ENCODE assay signal across 8 mouse cellular contexts in the genomic region with DNA sequence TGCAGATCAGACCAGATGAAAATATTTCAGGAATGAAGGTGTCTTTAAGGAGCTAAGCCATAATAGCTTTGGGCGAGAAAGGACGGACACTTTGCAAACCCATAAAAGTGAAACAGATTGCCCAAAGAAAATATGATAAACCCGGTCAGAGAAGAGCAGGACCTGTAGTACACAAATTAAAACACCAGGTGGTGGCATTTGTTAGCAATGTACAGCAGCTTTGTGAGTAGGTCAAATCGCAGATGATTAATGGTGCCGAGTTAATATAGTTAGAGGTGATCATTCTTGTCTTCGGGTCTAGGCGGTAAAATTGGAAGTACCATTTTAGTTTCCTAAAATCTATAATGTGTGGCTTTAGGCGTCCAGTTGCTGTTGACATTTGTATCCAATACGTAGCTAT. TPM values are rescaled to one million over a fixed set of nuclear protein-coding genes. Genes with fewer than 3 reads are reported as not detected.
DNase-seq lines count a peak whose midpoint lies in the region; ATAC-seq and TF ChIP-seq lines count a peak whose summit lies in the region.
"Had no signal": no experiment of that assay in that cellular context is flagged by ENCODE, and none has a peak within 500 bp of the region (broad histone marks: within the 10 kb centered on the region; RNA-seq: fewer than 3 reads in every experiment).

No protein-coding gene starts in this region.

- no peaks in the 10 kb centered on the region for H3K9me3 ChIP-seq in E14TG2a.4 (ENCODE audit: low read length)
- H3K9me3 ChIP-seq in embryonic facial prominence, embryonic 11.5 days (replicated peaks; ENCODE audit: control insufficient read depth, low read length) = no peaks in the 10 kb centered on the region
- H3K9me3 ChIP-seq: heart, embryonic 13.5 days had no signal

- H3K27me3 ChIP-seq in E14TG2a.4 (ENCODE audit: insufficient read depth, low read length) = no peaks in the 10 kb centered on the region
- H3K27me3 ChIP-seq in embryonic facial prominence, embryonic 11.5 days (ENCODE audit: control insufficient read depth, insufficient read depth, low read length) = no peaks in the 10 kb centered on the region
- H3K27me3 ChIP-seq in spleen, adult 2 months (ENCODE audit: control insufficient read depth, insufficient read depth, low read length) = no peaks in the 10 kb centered on the region
- H3K27me3 ChIP-seq: heart, embryonic 13.5 days had no signal

- ATAC-seq in embryonic facial prominence, embryonic 11.5 days (replicated peaks; ENCODE audit: insufficient number of reproducible peaks, low FRiP score, low TSS enrichment, low read depth) = no peak

- intact Hi-C loops in left cerebral cortex, adult 2 months (cut with DNase I) = loop anchor here (1.0 to 5.0 kb wide), 3 partner anchors 41 to 202 kb away; no protein-coding TSS in a partner anchor

- no peak overlapping the region for H3K4me3 ChIP-seq in E14TG2a.4 (replicated peaks; ENCODE audit: low read length)
- H3K4me3 ChIP-seq in embryonic facial prominence, embryonic 11.5 days (ENCODE audit: low read depth, low read length) = no peak overlapping the region
- no peak overlapping the region for H3K4me3 ChIP-seq in left cerebral cortex, adult 2 months
- H3K4me3 ChIP-seq in spleen, adult 2 months (ENCODE audit: extremely low read depth, insufficient read depth, insufficient read length) = no peak overlapping the region
- H3K4me3 ChIP-seq: heart, embryonic 13.5 days had no signal

- H3K4me1 ChIP-seq in E14TG2a.4 (replicated peaks; ENCODE audit: low read depth, low read length) = peaks cover 16% of the 10 kb centered on the region
- H3K4me1 ChIP-seq in embryonic facial prominence, embryonic 11.5 days (ENCODE audit: control insufficient read depth, insufficient read depth, low read length) = no peaks in the 10 kb centered on the region; the same call in 1 of the 2 replicates
- peaks cover 3% of the 10 kb centered on the region; the same call in 1 of the 2 replicates for H3K4me1 ChIP-seq in spleen, adult 2 months (ENCODE audit: control insufficient read depth, insufficient read depth, insufficient read length)

- no peak for TF ChIP-seq POLR2A in spleen, adult 2 months (IDR thresholded peaks at IDR 0.05; ENCODE audit: low read depth, low read length)

- 50% methylated on average over 9 of the region's 9 CpGs for WGBS in embryonic facial prominence, embryonic 11.5 days
- 19% methylated on average over 9 of the region's 9 CpGs for WGBS in spleen, adult 2 months

- DNase-seq in left cerebral cortex, adult 11 months (ENCODE audit: low spot score) = peak; percentile 42
- DNase-seq in left cerebral cortex, adult 8-10 months (ENCODE audit: low spot score in 2 of 2) = no peak
- peak; percentile 86 for DNase-seq in adipocyte (ENCODE audit: low spot score)
- DNase-seq in embryonic facial prominence, embryonic 11.5 days (ENCODE audit: low spot score) = peak; percentile 69
- no peak for DNase-seq in left cerebral cortex, adult 2 months (ENCODE audit: extremely low spot score in 1 of 2, low spot score in 2 of 2)
- DNase-seq in spleen, adult 2 months (ENCODE audit: low read depth in 1 of 2, low spot score in 2 of 2) = peak; percentile 36 to 40

- TF ChIP-seq CTCF in E14TG2a.4 (conservative IDR thresholded peaks at IDR 0.05; ENCODE audit: low read length) = peak; percentile 87
- TF ChIP-seq CTCF in left cerebral cortex, adult 2 months (IDR thresholded peaks at IDR 0.05) = peak; percentile 74
- peak; percentile 23; the same call in 1 of the 2 replicates for TF ChIP-seq CTCF in spleen, adult 2 months (IDR thresholded peaks at IDR 0.05; ENCODE audit: extremely low read depth, insufficient read depth, insufficient read length, insufficient replicate concordance)

- H3K27ac ChIP-seq in embryonic facial prominence, embryonic 11.5 days (replicated peaks; ENCODE audit: low read depth, low read length) = no peak overlapping the region
- H3K27ac ChIP-seq in left cerebral cortex, adult 2 months = no peak overlapping the region
- H3K27ac ChIP-seq in spleen, adult 2 months (ENCODE audit: insufficient read depth, low read length) = no peak overlapping the region

- no peak overlapping the region for H3K4me2 ChIP-seq in embryonic facial prominence, embryonic 11.5 days (ENCODE audit: low read depth, low read length)

- H3K36me3 ChIP-seq in E14TG2a.4 (ENCODE audit: insufficient read depth, low read length) = peaks cover 25% of the 10 kb centered on the region
- no peaks in the 10 kb centered on the region; the same call in 1 of the 2 replicates for H3K36me3 ChIP-seq in embryonic facial prominence, embryonic 11.5 days (replicated peaks; ENCODE audit: control insufficient read depth, insufficient read depth, low read depth, low read length)
- peaks cover 1% of the 10 kb centered on the region; the same call in 1 of the 2 replicates for H3K36me3 ChIP-seq in spleen, adult 2 months (ENCODE audit: control insufficient read depth, insufficient read depth, low read length)

- no peak overlapping the region for H3K9ac ChIP-seq in embryonic facial prominence, embryonic 11.5 days (replicated peaks; ENCODE audit: low read length)
- H3K9ac ChIP-seq: heart, embryonic 13.5 days had no signal

RNA-seq across cellular contexts. Expression of a gene that starts 1.9 kb away (rescaled TPM):
- 10 to 100 TPM; 42.3 to 51.3 (median 44.2) TPM for total RNA-seq in left cerebral cortex, adult 8-10 months (2022)
- polyA plus RNA-seq in embryonic facial prominence, embryonic 11.5 days (2014; fragmentation: Nextera tagmentation; extraction: Ambion mirVana) = 1.6 and 2.5 TPM in 2 replicates
- total RNA-seq in left cerebral cortex, adult 2 months (2021) = 10 to 100 TPM; 54.1 to 57.0 TPM
- polyA plus RNA-seq in spleen, adult 2 months (2012; rRNA removed) = 6.0 and 7.5 TPM in 2 replicates

RNA-seq across cellular contexts. Expression of a gene that starts 56.7 kb away (rescaled TPM):
- total RNA-seq in left cerebral cortex, adult 8-10 months (2022) = 1 to 10 TPM; 3.6 to 4.6 (median 4.2) TPM
- polyA plus RNA-seq in embryonic facial prominence, embryonic 11.5 days (2014; fragmentation: Nextera tagmentation; extraction: Ambion mirVana) = 15.4 and 18.4 TPM in 2 replicates
- total RNA-seq in left cerebral cortex, adult 2 months (2021) = 1 to 10 TPM; 4.7 to 6.9 TPM
- polyA plus RNA-seq in spleen, adult 2 months (2012; rRNA removed) = 5.9 and 13.4 TPM in 2 replicates

RNA-seq across cellular contexts. Expression of a gene that starts 56.7 kb away (rescaled TPM):
- total RNA-seq in left cerebral cortex, adult 8-10 months (2022) = 1 to 10 TPM in 3 of 4 experiments, under 1 TPM in 1; 0.50 to 2.6 (median 1.3) TPM
- polyA plus RNA-seq in embryonic facial prominence, embryonic 11.5 days (2014; fragmentation: Nextera tagmentation; extraction: Ambion mirVana) = 2.4 and 2.9 TPM in 2 replicates
- 1 to 10 TPM in 1 of 2 experiments, under 1 TPM in 1; 0.97 to 1.3 TPM for total RNA-seq in left cerebral cortex, adult 2 months (2021)
- 5.3 and 7.9 TPM in 2 replicates for polyA plus RNA-seq in spleen, adult 2 months (2012; rRNA removed)

Comparison
In these comparisons a context has a peak if more than half of its experiments do, and no peak if none do; other contexts are left out.
1. DNase-seq: peak in left cerebral cortex, adult 11 months (single experiment), adipocyte (single experiment), embryonic facial prominence, embryonic 11.5 days (single experiment) and spleen, adult 2 months (2 of 2); none in left cerebral cortex, adult 8-10 months (0 of 2) and left cerebral cortex, adult 2 months (0 of 2).
2. CTCF ChIP-seq: peak in every context shown above with its lines; median percentile 87 in E14TG2a.4; 74 in left cerebral cortex, adult 2 months; 23 in spleen, adult 2 months.